Mouse (Mus musculus) gastrocnemius, adult 2 months (tissue): Measurements from ENCODE around the gene Stk32c. TPM values are rescaled to one million over a fixed set of nuclear protein-coding genes. Genes with fewer than 3 reads are reported as not detected.

Source experiments
- DNase-seq: peaks from one replicate; pipeline ENCODE4 v3.0.0; 2022
- H3K27ac ChIP-seq: fragments of 200-600 bp; 2 replicates; pipeline ENCODE4 v1.8.1; 2022; ENCODE audit warnings: mild to moderate bottlenecking
- H3K4me3 ChIP-seq: fragments of 200-600 bp; 2 replicates; pipeline ENCODE4 v1.8.1; 2022; ENCODE audit warnings: mild to moderate bottlenecking, moderate library complexity
- CTCF ChIP-seq: fragments of 200-600 bp; IDR thresholded peaks from 2 replicates; pipeline ENCODE4 v1.8.1; 2022; ENCODE audit warnings: antibody characterized with exemption, mild to moderate bottlenecking, moderate library complexity
- intact Hi-C: fragments of 180-260 bp; cut with DNase I; formaldehyde crosslinking; loops from one replicate; pipeline ENCODE4 v1.15.1; 2025
- total RNA-seq, 2 experiments: library from RNA; stranded (reverse); gene quantifications; 2 replicates each; pipeline ENCODE4 v1.2.3; 2021

The Stk32c gene
- total RNA-seq, 2 experiments from 2014 or later: 0.73 TPM; not detected in 1

DNA sequence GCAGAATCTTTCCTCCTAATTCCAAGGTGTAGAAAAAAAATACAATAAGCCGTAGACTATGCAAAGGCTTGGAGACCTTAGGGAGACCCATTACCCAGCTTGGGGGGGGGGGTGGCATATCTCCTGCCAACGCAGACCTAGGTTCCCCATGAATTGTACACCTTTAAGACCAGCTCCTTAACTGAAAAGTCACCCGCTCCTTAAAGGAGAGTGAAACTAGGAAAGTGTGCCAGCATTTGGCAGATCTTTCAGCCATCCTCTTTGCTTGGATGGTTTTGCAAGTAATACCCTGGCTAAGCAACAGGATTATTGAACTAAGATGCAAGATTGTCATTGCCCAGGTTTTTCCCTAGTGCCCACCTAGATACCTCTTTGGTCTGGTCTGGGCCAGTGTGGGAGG, 644 bp upstream of the Stk32c start:
- peak overlapping the region; percentile 93 for H3K4me3 ChIP-seq
- peak overlapping the region; percentile 93 for H3K27ac ChIP-seq
- intact Hi-C loops: loop anchor here (10.0 kb wide), 1 partner anchor 351 kb away; no protein-coding TSS in a partner anchor

DNA sequence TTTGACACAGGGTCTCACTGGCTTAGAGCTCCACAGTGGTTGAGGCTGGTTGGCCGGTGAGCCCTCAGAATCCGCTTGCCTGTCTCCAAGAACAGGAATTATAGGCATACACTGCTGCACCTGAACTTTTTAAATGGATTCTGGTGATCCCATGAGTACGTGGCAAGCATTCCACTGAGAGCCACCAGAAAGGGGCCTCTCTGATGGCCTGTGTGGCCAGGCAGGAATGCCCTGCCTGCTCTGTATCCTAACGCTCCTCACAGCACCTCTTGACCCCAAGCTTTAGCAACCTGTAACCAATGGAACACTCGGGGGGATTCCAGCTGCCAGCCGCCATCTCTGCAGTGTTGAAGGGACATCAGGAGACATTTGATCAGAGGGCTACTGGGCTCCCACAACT, 1.3 kb downstream of the Stk32c start:
- no peak for TF ChIP-seq CTCF
- DNase-seq: no peak
- Histone ChIP-seq H3K4me3 (no peak overlapping the region), H3K27ac (peak overlapping the region; percentile 93; the same call in 1 of the 2 replicates)
- intact Hi-C loops: loop anchor here (10.0 kb wide), 1 partner anchor 353 kb away; no protein-coding TSS in a partner anchor

More for the DNA sequence above, 644 bp upstream of the Stk32c start:
- no peak for TF ChIP-seq CTCF
- no peak for DNase-seq

DNA sequence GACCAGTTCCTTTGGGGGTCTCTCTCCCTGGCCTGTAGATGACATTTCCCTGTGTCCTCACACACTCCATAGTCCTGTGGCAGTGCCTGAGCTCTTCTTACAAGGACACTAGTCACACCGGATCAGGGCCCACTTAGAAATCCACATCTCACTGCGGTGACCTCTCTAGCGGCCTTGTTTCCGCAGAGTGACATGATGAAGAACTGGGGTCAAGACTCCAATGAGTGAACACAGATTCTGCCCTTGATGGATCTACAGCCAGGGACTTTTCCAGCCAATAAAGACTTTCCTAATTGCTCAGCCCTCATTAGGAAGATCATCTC, 4.4 kb downstream of the Stk32c start:
- intact Hi-C loops: loop anchor here (1.0 kb wide), 1 partner anchor 91 kb away; no protein-coding TSS in a partner anchor
- TF ChIP-seq CTCF: no peak
- Histone ChIP-seq H3K4me3 (no peak overlapping the region), H3K27ac (peak overlapping the region; percentile 49; the same call in 1 of the 2 replicates)
- DNase-seq: no peak

DNA sequence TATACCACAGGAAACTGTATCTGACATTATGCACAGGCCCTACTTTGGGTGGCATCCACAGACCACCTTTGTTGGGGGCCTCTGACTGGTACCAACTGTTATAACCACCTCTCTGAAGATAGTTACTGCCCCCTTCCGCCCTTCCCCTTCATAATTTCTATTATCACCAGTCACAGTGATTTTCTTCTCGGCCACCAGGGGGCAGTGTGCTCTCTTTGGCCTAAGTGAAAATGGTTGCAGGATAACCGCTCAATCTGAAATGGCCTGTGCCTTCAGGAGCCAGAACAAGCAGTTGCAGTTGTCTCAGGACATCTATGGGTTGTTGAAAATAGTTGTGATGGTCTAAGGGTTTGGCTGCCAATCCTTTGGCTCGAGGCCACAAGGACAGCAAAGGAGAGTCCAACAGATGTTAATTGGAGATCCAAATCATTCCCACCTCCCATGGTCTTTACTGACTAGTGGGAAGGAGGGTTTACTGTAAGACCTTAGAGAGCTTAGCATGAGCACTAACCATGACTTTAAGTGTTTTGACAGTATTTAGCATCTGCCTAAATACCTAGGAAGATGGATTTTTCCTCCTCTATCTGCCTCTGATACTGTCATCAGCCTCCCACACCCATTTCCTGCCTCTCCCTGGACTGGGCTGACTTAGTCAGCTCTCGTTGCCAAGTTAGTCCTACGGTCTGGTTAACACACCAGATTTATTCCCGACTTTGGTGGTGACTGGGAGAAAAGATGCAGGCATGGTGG, 4.9 kb downstream of the Stk32c start:
- peak; percentile 54 for DNase-seq
- Histone ChIP-seq H3K4me3 (no peak overlapping the region), H3K27ac (peak overlapping the region; percentile 49)
- peak; percentile 79 for TF ChIP-seq CTCF
- intact Hi-C loops: loop anchor here (1.0 kb wide), 1 partner anchor 91 kb away; no protein-coding TSS in a partner anchor

DNA sequence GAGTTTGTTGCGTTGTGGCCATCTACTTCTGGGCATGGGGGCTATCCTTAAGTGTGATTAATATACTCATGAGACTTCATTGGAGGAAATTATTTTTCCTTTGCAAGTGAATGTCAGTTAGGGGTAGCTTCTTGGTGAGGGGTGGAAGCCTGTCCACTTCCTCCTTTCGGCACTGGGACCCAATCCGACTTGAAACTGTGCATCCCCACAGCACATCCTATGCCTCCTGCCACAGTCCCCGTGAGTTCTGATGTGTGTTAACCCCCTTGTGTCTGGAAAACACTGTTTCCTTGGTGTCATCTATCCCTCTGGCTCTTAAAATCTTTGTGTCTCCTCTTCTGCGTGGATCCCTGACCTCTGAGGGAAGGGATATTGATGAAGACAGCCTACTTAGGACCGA, 11.9 kb downstream of the Stk32c start:
- no peak overlapping the region for H3K27ac ChIP-seq
- intact Hi-C loops: loop anchor here (5.0 kb wide), 1 partner anchor 79 kb away; no protein-coding TSS in a partner anchor
- no peak for DNase-seq
- TF ChIP-seq CTCF: no peak
- H3K4me3 ChIP-seq: no peak overlapping the region

DNA sequence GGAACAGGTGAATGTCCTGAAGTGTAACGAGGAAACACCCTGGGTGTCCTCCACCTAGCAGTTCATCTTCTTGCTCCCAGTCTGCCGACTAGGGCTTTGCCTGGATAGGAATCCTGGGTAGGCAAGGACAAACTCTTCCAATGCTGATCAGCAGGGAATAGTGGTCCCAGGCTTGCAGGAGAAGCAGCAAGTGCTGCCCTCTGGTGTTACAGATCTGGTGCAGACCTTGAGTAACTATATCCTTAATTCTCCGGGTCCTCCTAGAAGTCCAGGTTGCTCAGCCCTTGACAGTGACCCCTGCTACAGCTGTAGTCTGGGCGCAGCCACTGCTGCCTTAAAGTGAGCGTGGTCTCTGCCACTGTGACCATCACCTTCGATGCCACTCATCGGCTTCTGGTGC, 13.0 kb downstream of the Stk32c start:
- DNase-seq: peak; percentile 61
- Histone ChIP-seq H3K4me3 (no peak overlapping the region), H3K27ac (no peak overlapping the region)
- peak; percentile 74 for TF ChIP-seq CTCF
- intact Hi-C loops: loop anchor here (5.0 kb wide), 1 partner anchor 78 kb away; no protein-coding TSS in a partner anchor

DNA sequence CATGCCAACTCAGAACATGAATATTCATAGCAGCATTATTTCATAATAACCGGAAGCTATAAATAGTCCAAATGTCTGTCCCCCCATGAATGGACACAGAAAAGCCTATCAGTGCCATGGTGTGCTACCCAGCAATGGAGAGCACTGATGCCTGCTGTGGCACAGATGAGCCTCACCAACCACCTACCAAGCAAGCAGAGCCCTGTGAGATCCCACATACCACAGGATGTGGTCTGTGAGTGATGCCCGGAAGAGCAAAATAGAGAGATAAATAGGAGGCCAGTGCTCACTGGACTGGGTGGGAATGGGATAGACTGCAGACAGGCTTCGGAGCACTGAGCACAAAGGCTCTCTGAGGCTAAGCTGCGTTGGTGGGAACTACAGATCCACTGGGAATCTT, 16.1 kb downstream of the Stk32c start:
- no peak for TF ChIP-seq CTCF
- DNase-seq: no peak
- Histone ChIP-seq H3K4me3 (no peak overlapping the region), H3K27ac (no peak overlapping the region)
- intact Hi-C loops: no loop called here

DNA sequence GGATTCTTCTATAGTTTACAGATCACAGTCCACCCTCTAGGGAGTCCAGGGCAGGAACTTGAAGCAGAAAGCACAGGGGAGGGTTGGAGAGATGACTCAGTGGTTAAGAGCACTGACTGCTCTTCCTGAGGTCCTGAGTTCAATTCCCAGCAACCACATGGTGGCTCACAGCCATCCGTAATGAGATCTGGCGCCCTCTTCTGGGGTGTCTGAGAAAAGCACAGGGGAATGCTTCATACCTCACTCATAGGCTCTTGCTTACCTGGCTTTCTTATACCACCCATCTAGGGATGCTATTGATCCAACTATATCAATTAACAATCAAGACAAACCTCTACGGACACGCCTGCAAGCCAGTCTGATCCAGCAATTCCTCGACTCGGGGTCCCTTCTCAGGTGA, 21.5 kb downstream of the Stk32c start:
- intact Hi-C loops: no loop called here
- TF ChIP-seq CTCF: peak; percentile 44
- no peak overlapping the region for H3K27ac ChIP-seq
- DNase-seq: no peak
- no peak overlapping the region for H3K4me3 ChIP-seq

DNA sequence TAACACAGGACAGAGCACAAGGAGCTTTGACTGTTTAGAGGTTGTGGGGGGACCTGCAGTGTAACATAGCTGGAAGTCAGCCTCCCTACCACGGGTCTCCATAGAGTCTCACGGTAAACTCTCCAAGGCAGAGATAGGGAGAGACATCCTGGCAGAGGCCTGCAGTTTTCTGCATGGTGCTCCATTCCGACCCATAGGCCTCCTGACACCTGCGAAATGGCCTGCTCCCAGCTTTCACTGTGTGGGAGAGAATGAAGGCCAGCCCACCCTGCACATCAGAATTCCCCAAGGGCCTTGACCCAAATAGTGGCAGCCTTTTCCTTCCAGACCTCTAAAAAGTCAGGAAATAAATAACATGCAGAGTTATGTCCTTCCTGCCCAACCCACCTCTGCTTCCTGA, 22.5 kb downstream of the Stk32c start:
- H3K4me3 ChIP-seq: no peak overlapping the region
- no peak for TF ChIP-seq CTCF
- no peak overlapping the region for H3K27ac ChIP-seq
- DNase-seq: no peak
- intact Hi-C loops: no loop called here

DNA sequence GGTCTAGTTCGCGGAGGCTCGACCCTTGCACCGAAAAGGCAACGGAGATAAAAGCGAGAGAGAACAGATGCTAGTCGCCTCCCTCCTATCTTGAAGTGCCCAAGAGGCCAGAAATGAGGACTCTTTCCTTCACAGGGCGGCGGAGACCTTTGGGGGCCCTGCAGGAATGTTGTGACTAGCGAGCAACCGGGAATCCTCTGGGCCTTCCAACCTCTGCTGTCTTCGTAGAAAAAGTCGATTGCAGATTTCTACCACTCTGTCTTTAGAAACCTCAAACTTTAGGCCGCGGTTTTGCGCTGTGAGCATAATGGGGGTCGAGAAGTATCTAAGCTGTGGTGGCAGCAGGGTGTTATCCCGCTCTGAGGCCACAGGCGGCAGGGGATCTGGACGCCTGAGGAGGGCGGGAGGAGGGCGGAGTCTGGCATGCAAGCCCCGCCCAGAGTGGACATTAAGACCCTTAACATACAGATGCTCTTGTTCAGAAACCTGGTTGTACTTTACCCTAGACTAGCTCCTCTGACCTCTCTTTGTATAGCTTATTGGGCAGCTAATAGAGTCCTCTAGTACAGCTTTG, 24.4 kb downstream of the Stk32c start:
- intact Hi-C loops: no loop called here

DNA sequence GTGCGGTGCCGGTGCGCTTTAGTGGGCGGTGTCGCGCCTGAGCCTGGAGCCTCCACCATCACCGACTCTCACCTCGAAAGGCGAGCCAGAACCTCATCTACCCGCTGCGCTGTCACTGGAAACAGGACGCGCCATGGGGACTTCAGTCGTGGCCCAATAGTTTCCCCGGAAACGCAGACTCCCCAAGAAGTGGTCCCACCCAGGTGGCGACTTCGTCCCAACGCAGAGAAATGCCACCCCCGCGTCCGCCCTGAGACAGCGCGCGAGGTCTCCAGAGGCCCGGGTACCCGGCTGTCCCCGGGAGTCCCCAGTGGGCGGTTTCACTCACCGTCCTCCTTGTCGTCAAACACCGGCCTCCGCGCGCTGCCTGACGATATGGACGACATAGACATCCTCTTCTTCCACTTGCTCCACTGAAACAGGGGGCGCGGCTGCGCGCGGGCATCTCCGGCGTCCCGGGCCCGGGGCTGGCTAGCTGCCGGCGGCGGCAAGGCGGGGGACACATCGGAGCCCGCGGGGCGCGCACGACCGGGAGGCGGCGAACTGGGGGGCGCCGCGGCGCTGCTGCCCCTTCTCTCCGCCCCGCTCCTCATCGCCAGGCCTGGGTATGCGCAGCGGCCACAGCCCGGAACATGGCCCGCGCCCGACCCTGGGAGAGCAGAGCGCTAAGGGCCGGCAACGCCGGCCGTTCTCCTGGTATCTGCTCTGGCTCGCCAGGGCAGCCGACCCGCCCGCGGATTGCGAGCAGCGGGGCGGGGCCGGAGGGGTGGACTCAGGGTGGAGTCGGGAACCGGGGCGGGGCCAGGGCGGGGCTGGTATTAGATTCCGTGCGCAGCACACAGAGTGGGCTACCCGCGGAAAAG, 25.1 kb downstream of the Stk32c start:
- no peak for TF ChIP-seq CTCF
- intact Hi-C loops: no loop called here
- Histone ChIP-seq H3K27ac (peak overlapping the region; percentile 46), H3K4me3 (peak overlapping the region; percentile 83)
- peak; percentile 85 for DNase-seq

More for the DNA sequence above, 24.4 kb downstream of the Stk32c start:
- Histone ChIP-seq H3K4me3 (peak overlapping the region; percentile 83), H3K27ac (peak overlapping the region; percentile 43; the same call in 1 of the 2 replicates)
- no peak for DNase-seq
- TF ChIP-seq CTCF: peak; percentile 8; the same call in 1 of the 2 replicates

DNA sequence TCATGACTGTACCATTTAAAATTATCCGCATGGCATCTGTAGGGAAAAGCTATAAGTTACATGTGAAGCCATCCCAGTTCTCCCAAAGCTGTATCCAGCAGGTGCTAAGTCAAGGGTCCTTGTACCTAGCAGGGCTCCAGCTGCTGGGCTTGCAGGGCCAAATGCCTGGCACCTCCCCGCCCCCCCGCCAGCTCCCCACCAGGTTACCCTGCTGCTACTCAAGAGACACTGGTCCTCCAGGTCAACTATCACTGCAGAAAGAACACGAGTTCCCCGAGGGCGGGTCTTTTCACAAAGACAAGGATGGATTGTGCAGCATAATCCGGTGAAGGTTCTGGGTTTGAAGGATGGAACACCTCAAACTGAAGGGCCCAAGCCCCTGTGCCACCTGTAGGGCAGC, 25.8 kb downstream of the Stk32c start:
- peak overlapping the region; percentile 83 for H3K4me3 ChIP-seq
- no peak for TF ChIP-seq CTCF
- DNase-seq: no peak
- no peak overlapping the region for H3K27ac ChIP-seq
- intact Hi-C loops: no loop called here
